Mouse (Mus musculus): ENCODE results near the gene Crhr1. TPM values are rescaled to one million over a fixed set of nuclear protein-coding genes. Genes with fewer than 3 reads are reported as not detected.
A peak's percentile ranks its signal among the peaks of the same experiment; 100 is the strongest.

Gene Crhr1
- polyA plus RNA-seq, 1 experiment from 2014 or later, result 0.24 TPM

DNA sequence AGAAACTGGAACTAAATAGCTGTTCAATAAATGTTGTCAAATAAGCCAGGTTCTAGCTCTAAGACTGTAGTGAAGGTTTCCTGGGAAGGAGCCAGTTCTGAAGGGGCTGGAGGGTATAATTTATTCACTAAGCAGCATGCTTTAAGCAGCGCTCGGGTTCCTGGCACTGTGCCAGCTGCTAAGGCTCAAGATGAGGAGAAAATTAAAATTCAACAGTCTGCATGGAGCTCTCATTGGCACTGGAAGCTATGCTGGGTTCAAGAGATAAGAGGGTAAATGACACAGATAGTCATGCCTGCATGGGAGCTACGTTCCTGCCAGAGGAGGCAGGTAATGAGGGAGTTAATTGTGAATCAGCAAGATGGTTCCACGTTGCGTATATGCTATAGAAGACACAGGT is 26.3 kb upstream of the Crhr1 start:
- H3K4me3 ChIP-seq (ENCODE audit: low read depth, low read length), result no peak overlapping the region
- H3K27ac ChIP-seq (ENCODE audit: low read depth, low read length), result no peak overlapping the region
- 68% methylated on average over 5 of the region's 5 CpGs for whole genome bisulfite sequencing
- no peak overlapping the region for H3K4me2 ChIP-seq (ENCODE audit: low read depth)
- H3K9me3 ChIP-seq (ENCODE audit: control insufficient read depth, low read length), result no peaks in the 10 kb centered on the region
- no peaks in the 10 kb centered on the region for H3K4me1 ChIP-seq (ENCODE audit: control insufficient read depth, insufficient read depth, low read length)
- no peak for ATAC-seq (ENCODE audit: insufficient read depth, low FRiP score, low TSS enrichment)
- no peaks in the 10 kb centered on the region for H3K27me3 ChIP-seq (ENCODE audit: control insufficient read depth, insufficient read depth, low read length)
- DNase-seq (ENCODE audit: low spot score), result peak; percentile 44
- H3K36me3 ChIP-seq (ENCODE audit: control insufficient read depth, insufficient read depth, low read length), result no peaks in the 10 kb centered on the region
- H3K9ac ChIP-seq (ENCODE audit: low read length), result no peak overlapping the region

DNA sequence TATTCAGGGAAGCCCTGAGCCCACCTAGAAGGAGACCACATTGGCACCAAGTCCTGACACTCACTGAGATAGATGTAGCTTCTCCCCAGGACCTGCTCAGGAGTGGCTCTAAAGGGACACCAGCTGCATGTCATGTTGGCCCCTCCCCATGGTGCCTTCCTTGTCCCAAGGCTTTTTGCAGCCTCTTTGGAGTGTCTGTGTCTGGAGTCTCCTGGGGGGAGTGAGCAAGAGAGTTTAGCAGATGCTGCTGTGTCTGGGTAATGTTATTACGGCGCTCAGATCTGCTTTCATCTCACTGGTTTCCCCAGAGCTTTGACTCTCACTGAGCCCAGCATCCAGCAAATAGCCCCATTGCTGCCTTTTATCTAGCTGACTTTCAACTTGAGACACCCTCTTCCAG is 25.7 kb upstream of the Crhr1 start:
- ATAC-seq (ENCODE audit: insufficient read depth, low FRiP score, low TSS enrichment), result no peak
- no peak overlapping the region for H3K9ac ChIP-seq (ENCODE audit: low read length)
- 51% methylated on average over 2 of the region's 2 CpGs for WGBS
- no peaks in the 10 kb centered on the region for H3K9me3 ChIP-seq (ENCODE audit: control insufficient read depth, low read length)
- no peak for DNase-seq (ENCODE audit: low spot score)
- H3K27me3 ChIP-seq (ENCODE audit: control insufficient read depth, insufficient read depth, low read length), result no peaks in the 10 kb centered on the region
- H3K4me2 ChIP-seq (ENCODE audit: low read depth), result no peak overlapping the region
- H3K36me3 ChIP-seq (ENCODE audit: control insufficient read depth, insufficient read depth, low read length), result no peaks in the 10 kb centered on the region
- H3K4me1 ChIP-seq (ENCODE audit: control insufficient read depth, insufficient read depth, low read length), result no peaks in the 10 kb centered on the region
- no peak overlapping the region for H3K27ac ChIP-seq (ENCODE audit: low read depth, low read length)
- no peak overlapping the region for H3K4me3 ChIP-seq (ENCODE audit: low read depth, low read length)

DNA sequence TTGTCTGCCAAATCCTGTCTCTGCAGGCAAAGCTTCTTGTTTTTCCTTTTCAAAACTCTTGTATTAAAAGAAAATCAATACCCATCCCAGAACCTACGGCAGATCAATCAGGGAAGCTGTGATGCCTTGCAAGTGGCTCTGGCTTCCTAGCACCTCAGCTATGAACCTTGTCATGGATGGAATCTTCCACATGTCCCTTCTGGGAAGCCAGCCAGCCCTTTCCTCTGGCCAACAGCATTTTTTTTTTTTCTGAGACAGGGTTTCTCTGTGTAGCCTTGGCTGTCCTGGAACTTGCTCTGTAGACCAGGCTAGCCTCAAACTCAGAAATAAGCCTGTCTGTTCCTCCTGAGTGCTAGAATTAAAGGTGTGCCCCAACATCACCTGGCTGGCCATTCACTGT is 22.3 kb upstream of the Crhr1 start:
- Histone ChIP-seq H3K4me3 (ENCODE audit: low read depth, low read length) (no peak overlapping the region), H3K9ac (ENCODE audit: low read length) (no peak overlapping the region), H3K27ac (ENCODE audit: low read depth, low read length) (no peak overlapping the region), H3K9me3 (ENCODE audit: control insufficient read depth, low read length) (no peaks in the 10 kb centered on the region), H3K27me3 (ENCODE audit: control insufficient read depth, insufficient read depth, low read length) (no peaks in the 10 kb centered on the region), H3K36me3 (ENCODE audit: control insufficient read depth, insufficient read depth, low read length) (no peaks in the 10 kb centered on the region), H3K4me1 (ENCODE audit: control insufficient read depth, insufficient read depth, low read length) (no peaks in the 10 kb centered on the region), H3K4me2 (ENCODE audit: low read depth) (no peak overlapping the region)
- no peak for ATAC-seq (ENCODE audit: insufficient read depth, low FRiP score, low TSS enrichment)
- WGBS, result 88% methylated on average over 1 of the region's 1 CpGs
- DNase-seq (ENCODE audit: low spot score), result no peak

DNA sequence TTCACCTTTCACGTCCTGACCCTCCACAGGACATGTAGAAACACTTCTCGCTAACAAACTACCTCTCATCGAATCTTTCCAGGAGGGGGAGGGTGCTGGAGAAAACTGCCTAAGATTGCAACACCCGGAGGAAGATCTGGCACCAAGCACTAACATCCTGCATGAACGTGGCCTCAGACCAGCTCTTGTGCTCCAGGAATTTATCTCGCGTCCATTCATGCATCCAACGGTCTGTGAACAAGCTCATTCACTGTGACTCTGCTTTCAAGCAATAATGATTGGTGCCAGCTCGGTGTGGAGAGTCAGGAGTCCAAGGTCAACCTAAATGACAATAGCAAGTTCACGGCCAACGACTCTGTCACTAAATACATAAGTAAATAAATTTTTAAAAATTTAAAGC is 20.8 kb upstream of the Crhr1 start:
- no peaks in the 10 kb centered on the region for H3K4me1 ChIP-seq (ENCODE audit: control insufficient read depth, insufficient read depth, low read length)
- no peaks in the 10 kb centered on the region for H3K27me3 ChIP-seq (ENCODE audit: control insufficient read depth, insufficient read depth, low read length)
- H3K4me3 ChIP-seq (ENCODE audit: low read depth, low read length), result no peak overlapping the region
- DNase-seq (ENCODE audit: low spot score), result no peak
- no peak overlapping the region for H3K9ac ChIP-seq (ENCODE audit: low read length)
- no peaks in the 10 kb centered on the region for H3K9me3 ChIP-seq (ENCODE audit: control insufficient read depth, low read length)
- H3K4me2 ChIP-seq (ENCODE audit: low read depth), result no peak overlapping the region
- no peak overlapping the region for H3K27ac ChIP-seq (ENCODE audit: low read depth, low read length)
- 75% methylated on average over 11 of the region's 11 CpGs for WGBS
- no peak for ATAC-seq (ENCODE audit: insufficient read depth, low FRiP score, low TSS enrichment)
- H3K36me3 ChIP-seq (ENCODE audit: control insufficient read depth, insufficient read depth, low read length), result no peaks in the 10 kb centered on the region

DNA sequence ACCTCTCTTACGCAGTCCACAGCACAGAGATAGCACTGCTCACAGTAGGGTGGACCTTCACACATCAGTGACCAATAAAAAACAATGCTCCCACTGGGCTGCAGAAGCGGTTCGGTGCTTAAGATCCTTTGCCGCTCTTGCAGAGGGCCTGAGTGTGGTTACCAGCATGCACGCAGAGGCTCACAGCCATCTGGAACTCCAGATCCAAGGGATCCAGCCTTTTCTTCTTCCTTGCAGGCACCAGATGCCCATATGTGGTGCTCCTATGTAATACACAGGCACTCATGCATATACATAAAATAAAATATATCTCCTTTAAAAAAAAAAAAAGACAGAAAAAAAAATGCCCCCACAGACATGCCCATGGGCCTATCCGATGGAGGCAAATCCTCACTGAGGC is 19.0 kb upstream of the Crhr1 start:
- WGBS, result 69% methylated on average over 6 of the region's 6 CpGs
- no peaks in the 10 kb centered on the region for H3K27me3 ChIP-seq (ENCODE audit: control insufficient read depth, insufficient read depth, low read length)
- no peak overlapping the region for H3K27ac ChIP-seq (ENCODE audit: low read depth, low read length)
- H3K9me3 ChIP-seq (ENCODE audit: control insufficient read depth, low read length), result no peaks in the 10 kb centered on the region
- no peak overlapping the region for H3K4me3 ChIP-seq (ENCODE audit: low read depth, low read length)
- no peak overlapping the region for H3K4me2 ChIP-seq (ENCODE audit: low read depth)
- no peaks in the 10 kb centered on the region for H3K36me3 ChIP-seq (ENCODE audit: control insufficient read depth, insufficient read depth, low read length)
- DNase-seq (ENCODE audit: low spot score) (no peak), ATAC-seq (ENCODE audit: insufficient read depth, low FRiP score, low TSS enrichment) (no peak)
- H3K9ac ChIP-seq (ENCODE audit: low read length), result no peak overlapping the region
- H3K4me1 ChIP-seq (ENCODE audit: control insufficient read depth, insufficient read depth, low read length), result no peaks in the 10 kb centered on the region

DNA sequence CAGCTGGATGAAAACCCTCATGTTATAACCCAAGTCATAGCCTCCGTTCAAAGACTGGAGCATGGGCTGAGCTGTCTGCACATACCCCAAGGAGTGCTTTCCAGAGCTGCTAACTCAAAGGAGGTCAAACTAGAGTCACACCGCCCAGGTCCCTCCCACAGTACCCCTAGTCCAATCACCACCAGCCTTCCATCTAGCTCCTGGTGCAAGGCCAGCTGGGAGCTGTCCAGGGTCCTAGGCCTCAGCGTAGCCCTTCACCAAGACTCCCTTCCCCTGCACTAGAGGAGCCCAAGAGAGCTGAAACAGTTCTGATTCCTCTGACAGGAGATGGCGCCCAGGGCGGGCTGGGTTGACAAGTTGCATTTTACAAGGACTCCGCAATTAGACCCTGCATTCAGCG is 18.0 kb upstream of the Crhr1 start:
- Histone ChIP-seq H3K9me3 (ENCODE audit: control insufficient read depth, low read length) (no peaks in the 10 kb centered on the region), H3K27ac (ENCODE audit: low read depth, low read length) (no peak overlapping the region), H3K4me1 (ENCODE audit: control insufficient read depth, insufficient read depth, low read length) (no peaks in the 10 kb centered on the region), H3K36me3 (ENCODE audit: control insufficient read depth, insufficient read depth, low read length) (no peaks in the 10 kb centered on the region), H3K4me2 (ENCODE audit: low read depth) (no peak overlapping the region), H3K4me3 (ENCODE audit: low read depth, low read length) (no peak overlapping the region), H3K9ac (ENCODE audit: low read length) (no peak overlapping the region), H3K27me3 (ENCODE audit: control insufficient read depth, insufficient read depth, low read length) (no peaks in the 10 kb centered on the region)
- ATAC-seq (ENCODE audit: insufficient read depth, low FRiP score, low TSS enrichment), result no peak
- 4% methylated on average over 7 of the region's 7 CpGs for WGBS
- DNase-seq (ENCODE audit: low spot score), result peak; percentile 82

DNA sequence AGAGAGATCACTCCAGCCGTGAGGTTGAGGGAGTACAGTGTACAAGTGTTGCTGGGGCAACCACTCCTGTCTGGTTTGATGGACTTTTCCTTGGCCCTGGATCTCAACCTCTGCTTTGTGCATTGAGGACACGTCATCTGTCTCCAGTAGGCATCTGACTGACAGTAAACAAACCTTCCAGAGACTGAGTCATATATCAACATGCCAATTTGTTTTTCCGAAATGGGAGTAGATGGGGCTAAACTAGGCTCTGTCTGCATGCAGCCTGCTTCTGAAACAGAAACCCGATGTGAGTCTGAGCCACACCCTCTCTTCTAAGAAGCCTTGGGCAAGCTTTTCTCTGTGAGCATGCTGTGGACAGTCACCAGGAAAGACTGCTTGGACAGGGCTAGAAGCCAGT is 14.3 kb upstream of the Crhr1 start:
- Histone ChIP-seq H3K9ac (ENCODE audit: low read length) (no peak overlapping the region), H3K4me3 (ENCODE audit: low read depth, low read length) (no peak overlapping the region), H3K27ac (ENCODE audit: low read depth, low read length) (no peak overlapping the region), H3K4me1 (ENCODE audit: control insufficient read depth, insufficient read depth, low read length) (no peaks in the 10 kb centered on the region), H3K36me3 (ENCODE audit: control insufficient read depth, insufficient read depth, low read length) (no peaks in the 10 kb centered on the region), H3K4me2 (ENCODE audit: low read depth) (no peak overlapping the region), H3K27me3 (ENCODE audit: control insufficient read depth, insufficient read depth, low read length) (no peaks in the 10 kb centered on the region), H3K9me3 (ENCODE audit: control insufficient read depth, low read length) (no peaks in the 10 kb centered on the region)
- DNase-seq (ENCODE audit: low spot score) (no peak), ATAC-seq (ENCODE audit: insufficient read depth, low FRiP score, low TSS enrichment) (no peak)
- 79% methylated on average over 4 of the region's 4 CpGs for WGBS

DNA sequence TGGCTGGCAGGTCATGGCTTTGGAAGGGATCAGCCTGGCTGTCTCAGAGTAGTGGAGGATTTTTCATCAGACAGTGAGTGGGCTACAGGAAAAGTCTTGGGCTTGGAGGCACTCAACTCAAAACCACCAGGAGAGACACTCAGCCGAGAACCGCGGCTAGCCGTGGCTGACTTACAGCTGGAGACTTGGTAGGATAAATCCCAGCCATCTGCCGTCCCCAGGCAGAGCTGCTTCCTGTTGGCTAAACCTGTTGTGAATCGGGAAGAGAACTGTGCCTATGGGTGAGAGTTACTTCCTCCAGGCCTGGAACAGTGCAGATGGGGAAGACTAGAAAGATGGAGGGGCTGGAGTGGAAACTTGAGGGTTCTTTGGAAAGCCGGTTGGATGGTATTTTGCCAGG is 9.7 kb upstream of the Crhr1 start:
- H3K4me3 ChIP-seq (ENCODE audit: low read depth, low read length), result no peak overlapping the region
- no peak for ATAC-seq (ENCODE audit: insufficient read depth, low FRiP score, low TSS enrichment)
- WGBS, result 71% methylated on average over 7 of the region's 7 CpGs

DNA sequence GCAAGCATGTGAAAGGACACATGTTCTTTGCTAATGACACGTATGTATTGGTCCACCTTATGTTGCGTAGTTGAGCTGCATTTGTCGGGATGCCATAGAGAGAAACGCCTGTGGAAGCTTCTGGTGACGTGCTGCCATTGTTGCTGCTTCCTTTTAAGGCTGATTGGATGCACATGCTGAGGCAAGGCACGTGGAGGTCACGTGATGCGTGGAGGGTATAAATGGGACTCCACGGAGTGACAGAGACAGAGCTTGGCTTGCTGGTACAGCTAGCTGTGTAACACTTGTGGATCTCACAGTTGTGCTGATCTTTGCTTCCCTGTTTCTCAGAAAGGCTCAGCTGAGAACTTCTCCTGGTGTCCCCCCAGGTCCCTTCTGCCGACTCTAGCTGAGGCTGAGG is 9.2 kb upstream of the Crhr1 start:
- ATAC-seq (ENCODE audit: insufficient read depth, low FRiP score, low TSS enrichment) (no peak), DNase-seq (ENCODE audit: low spot score) (no peak)
- H3K27ac ChIP-seq (ENCODE audit: low read depth, low read length), result no peak overlapping the region
- 89% methylated on average over 10 of the region's 10 CpGs for WGBS
- H3K4me1 ChIP-seq (ENCODE audit: control insufficient read depth, insufficient read depth, low read length), result no peaks in the 10 kb centered on the region
- H3K36me3 ChIP-seq (ENCODE audit: control insufficient read depth, insufficient read depth, low read length), result no peaks in the 10 kb centered on the region
- H3K4me3 ChIP-seq (ENCODE audit: low read depth, low read length), result no peak overlapping the region
- no peaks in the 10 kb centered on the region for H3K9me3 ChIP-seq (ENCODE audit: control insufficient read depth, low read length)
- no peaks in the 10 kb centered on the region for H3K27me3 ChIP-seq (ENCODE audit: control insufficient read depth, insufficient read depth, low read length)
- H3K9ac ChIP-seq (ENCODE audit: low read length), result no peak overlapping the region
- H3K4me2 ChIP-seq (ENCODE audit: low read depth), result no peak overlapping the region

More for the DNA sequence above, 9.7 kb upstream of the Crhr1 start:
- Histone ChIP-seq H3K4me2 (ENCODE audit: low read depth) (no peak overlapping the region), H3K27ac (ENCODE audit: low read depth, low read length) (no peak overlapping the region), H3K9me3 (ENCODE audit: control insufficient read depth, low read length) (no peaks in the 10 kb centered on the region), H3K9ac (ENCODE audit: low read length) (no peak overlapping the region), H3K27me3 (ENCODE audit: control insufficient read depth, insufficient read depth, low read length) (no peaks in the 10 kb centered on the region), H3K36me3 (ENCODE audit: control insufficient read depth, insufficient read depth, low read length) (no peaks in the 10 kb centered on the region), H3K4me1 (ENCODE audit: control insufficient read depth, insufficient read depth, low read length) (no peaks in the 10 kb centered on the region)
- no peak for DNase-seq (ENCODE audit: low spot score)
